Mouse (Mus musculus): Measurements from ENCODE around the gene Trpv6. TPM values are rescaled to one million over a fixed set of nuclear protein-coding genes. Genes with fewer than 3 reads are reported as not detected.

Gene Trpv6
- polyA plus RNA-seq, 1 experiment from 2014 or later = 0.46 TPM

Other genes with a start within 250 kb of the Trpv6 start
- not detected in 2 replicates for gene Gm5771, start 244.0 kb downstream of the Trpv6 start, polyA plus RNA-seq (2015; fragmentation: Nextera tagmentation; extraction: Ambion mirVana)
- not detected in 2 replicates for gene Gm10334, start 190.3 kb downstream of the Trpv6 start, polyA plus RNA-seq (2015; fragmentation: Nextera tagmentation; extraction: Ambion mirVana)
- 0.34 TPM in 1 of 2 replicates, not detected in the other for gene Prss1, start 177.5 kb downstream of the Trpv6 start, polyA plus RNA-seq (2015; fragmentation: Nextera tagmentation; extraction: Ambion mirVana)
- gene Prss2, start 114.6 kb downstream of the Trpv6 start, polyA plus RNA-seq (2015; fragmentation: Nextera tagmentation; extraction: Ambion mirVana) = not detected in 2 replicates
- gene Ephb6, start 30.9 kb downstream of the Trpv6 start, polyA plus RNA-seq (2015; fragmentation: Nextera tagmentation; extraction: Ambion mirVana) = 19.2 TPM in 2 replicates
- not detected in 2 replicates for gene Trpv5, start 44.4 kb upstream of the Trpv6 start, polyA plus RNA-seq (2015; fragmentation: Nextera tagmentation; extraction: Ambion mirVana)
- not detected in 2 replicates for gene Llcfc1, start 48.0 kb upstream of the Trpv6 start, polyA plus RNA-seq (2015; fragmentation: Nextera tagmentation; extraction: Ambion mirVana)
- 0.81 and 2.9 TPM in 2 replicates for gene Kel, start 67.9 kb upstream of the Trpv6 start, polyA plus RNA-seq (2015; fragmentation: Nextera tagmentation; extraction: Ambion mirVana)
- gene Olfr459, start 138.8 kb upstream of the Trpv6 start, polyA plus RNA-seq (2015; fragmentation: Nextera tagmentation; extraction: Ambion mirVana) = not detected in 2 replicates
- gene Pip, start 211.1 kb upstream of the Trpv6 start, polyA plus RNA-seq (2015; fragmentation: Nextera tagmentation; extraction: Ambion mirVana) = not detected in 2 replicates
- gene Sval2, start 216.6 kb upstream of the Trpv6 start, polyA plus RNA-seq (2015; fragmentation: Nextera tagmentation; extraction: Ambion mirVana) = not detected in 2 replicates